Mouse (Mus musculus): ENCODE data around the gene Maff. TPM values are rescaled to one million over a fixed set of nuclear protein-coding genes. Genes with fewer than 3 reads are reported as not detected.
A peak's percentile ranks its signal among the peaks of the same experiment; 100 is the strongest.

The Maff gene
- polyA plus RNA-seq (2014; fragmentation: Nextera tagmentation; extraction: Ambion mirVana): 1.0 and 2.3 TPM in 2 replicates

GRCm38 (mm10) chr15:79346051-79346793 lies at the start of gene Maff:
Maff (plus strand) TSS chr15:79346621.
- Histone ChIP-seq H3K4me3 (ENCODE audit: low read depth, low read length) (peak within 1 kb of the TSS; percentile 76), H3K4me1 (ENCODE audit: control insufficient read depth, insufficient read depth, low read length) (peaks cover 5% of the 10 kb centered on the region; the same call in 1 of the 2 replicates), H3K9ac (ENCODE audit: low read length) (peak within 1 kb of the TSS; percentile 73), H3K4me2 (peak within 1 kb of the TSS; percentile 99), H3K9me3 (ENCODE audit: control insufficient read depth, low read length) (no peaks in the 10 kb centered on the region), H3K27me3 (ENCODE audit: control insufficient read depth, insufficient read depth, low read length) (peaks cover 6% of the 10 kb centered on the region), H3K36me3 (ENCODE audit: control insufficient read depth, insufficient read depth, low read length) (no peaks in the 10 kb centered on the region), H3K27ac (ENCODE audit: low read depth, low read length) (no peak within 1 kb of the TSS; the same call in 1 of the 2 replicates)
- ATAC-seq (ENCODE audit: low FRiP score) (no peak), DNase-seq (ENCODE audit: low spot score, missing footprints) (no peak)
- WGBS: 49% methylated on average over 8 of the region's 8 CpGs

GRCm38 (mm10) chr15:79298553-79298952 lies 47.9 kb upstream of the Maff start:
- DNase-seq (ENCODE audit: low spot score, missing footprints) (no peak), ATAC-seq (ENCODE audit: low FRiP score) (no peak)
- Histone ChIP-seq H3K27me3 (ENCODE audit: control insufficient read depth, insufficient read depth, low read length) (no peaks in the 10 kb centered on the region), H3K36me3 (ENCODE audit: control insufficient read depth, insufficient read depth, low read length) (no peaks in the 10 kb centered on the region), H3K4me2 (no peak overlapping the region), H3K9me3 (ENCODE audit: control insufficient read depth, low read length) (no peaks in the 10 kb centered on the region), H3K9ac (ENCODE audit: low read length) (no peak overlapping the region), H3K4me3 (ENCODE audit: low read depth, low read length) (no peak overlapping the region), H3K4me1 (ENCODE audit: control insufficient read depth, insufficient read depth, low read length) (no peaks in the 10 kb centered on the region), H3K27ac (ENCODE audit: low read depth, low read length) (no peak overlapping the region)
- WGBS: 87% methylated on average over 6 of the region's 6 CpGs

GRCm38 (mm10) chr15:79299563-79300155 lies 46.8 kb upstream of the Maff start:
- Histone ChIP-seq H3K4me2 (no peak overlapping the region), H3K27ac (ENCODE audit: low read depth, low read length) (no peak overlapping the region), H3K4me3 (ENCODE audit: low read depth, low read length) (no peak overlapping the region), H3K27me3 (ENCODE audit: control insufficient read depth, insufficient read depth, low read length) (no peaks in the 10 kb centered on the region), H3K9me3 (ENCODE audit: control insufficient read depth, low read length) (no peaks in the 10 kb centered on the region), H3K4me1 (ENCODE audit: control insufficient read depth, insufficient read depth, low read length) (no peaks in the 10 kb centered on the region), H3K36me3 (ENCODE audit: control insufficient read depth, insufficient read depth, low read length) (no peaks in the 10 kb centered on the region), H3K9ac (ENCODE audit: low read length) (no peak overlapping the region)
- 85% methylated on average over 2 of the region's 2 CpGs for WGBS
- ATAC-seq (ENCODE audit: low FRiP score) (no peak), DNase-seq (ENCODE audit: low spot score, missing footprints) (no peak)

- WGBS: 78% methylated on average over 8 of the region's 8 CpGs
- Histone ChIP-seq H3K4me3 (ENCODE audit: low read depth, low read length) (no peak overlapping the region), H3K4me1 (ENCODE audit: control insufficient read depth, insufficient read depth, low read length) (no peaks in the 10 kb centered on the region), H3K4me2 (no peak overlapping the region), H3K36me3 (ENCODE audit: control insufficient read depth, insufficient read depth, low read length) (no peaks in the 10 kb centered on the region), H3K9me3 (ENCODE audit: control insufficient read depth, low read length) (no peaks in the 10 kb centered on the region), H3K9ac (ENCODE audit: low read length) (no peak overlapping the region), H3K27ac (ENCODE audit: low read depth, low read length) (no peak overlapping the region), H3K27me3 (ENCODE audit: control insufficient read depth, insufficient read depth, low read length) (no peaks in the 10 kb centered on the region)
- DNase-seq (ENCODE audit: low spot score, missing footprints) (no peak), ATAC-seq (ENCODE audit: low FRiP score) (no peak)
These were observed 42.7 kb upstream of the Maff start for GRCm38 (mm10) chr15:79303725-79304124.

- no peak for ATAC-seq (ENCODE audit: low FRiP score)
- H3K4me2 ChIP-seq: no peak overlapping the region
- no peak overlapping the region for H3K9ac ChIP-seq (ENCODE audit: low read length)
- H3K27ac ChIP-seq (ENCODE audit: low read depth, low read length): no peak overlapping the region
- DNase-seq (ENCODE audit: low spot score, missing footprints): no peak
- H3K9me3 ChIP-seq (ENCODE audit: control insufficient read depth, low read length): no peaks in the 10 kb centered on the region
- H3K27me3 ChIP-seq (ENCODE audit: control insufficient read depth, insufficient read depth, low read length): no peaks in the 10 kb centered on the region
- no peaks in the 10 kb centered on the region for H3K36me3 ChIP-seq (ENCODE audit: control insufficient read depth, insufficient read depth, low read length)
- WGBS: 67% methylated on average over 4 of the region's 5 CpGs
- H3K4me1 ChIP-seq (ENCODE audit: control insufficient read depth, insufficient read depth, low read length): no peaks in the 10 kb centered on the region
- H3K4me3 ChIP-seq (ENCODE audit: low read depth, low read length): no peak overlapping the region
These were observed 41.6 kb upstream of the Maff start for GRCm38 (mm10) chr15:79304832-79305231.

GRCm38 (mm10) chr15:79306043-79306637 lies 40.3 kb upstream of the Maff start:
- WGBS: 78% methylated on average over 23 of the region's 23 CpGs
- Histone ChIP-seq H3K4me3 (ENCODE audit: low read depth, low read length) (no peak overlapping the region), H3K4me1 (ENCODE audit: control insufficient read depth, insufficient read depth, low read length) (no peaks in the 10 kb centered on the region), H3K9me3 (ENCODE audit: control insufficient read depth, low read length) (no peaks in the 10 kb centered on the region), H3K27me3 (ENCODE audit: control insufficient read depth, insufficient read depth, low read length) (no peaks in the 10 kb centered on the region), H3K9ac (ENCODE audit: low read length) (no peak overlapping the region), H3K27ac (ENCODE audit: low read depth, low read length) (no peak overlapping the region), H3K36me3 (ENCODE audit: control insufficient read depth, insufficient read depth, low read length) (no peaks in the 10 kb centered on the region), H3K4me2 (no peak overlapping the region)
- DNase-seq (ENCODE audit: low spot score, missing footprints) (no peak), ATAC-seq (ENCODE audit: low FRiP score) (no peak)

- DNase-seq (ENCODE audit: low spot score, missing footprints) (peak; percentile 53), ATAC-seq (ENCODE audit: low FRiP score) (no peak)
- no peaks in the 10 kb centered on the region for H3K4me1 ChIP-seq (ENCODE audit: control insufficient read depth, insufficient read depth, low read length)
- H3K27ac ChIP-seq (ENCODE audit: low read depth, low read length): no peak overlapping the region
- H3K4me3 ChIP-seq (ENCODE audit: low read depth, low read length): no peak overlapping the region
- no peaks in the 10 kb centered on the region for H3K36me3 ChIP-seq (ENCODE audit: control insufficient read depth, insufficient read depth, low read length)
- no peak overlapping the region for H3K4me2 ChIP-seq
- H3K9ac ChIP-seq (ENCODE audit: low read length): no peak overlapping the region
- H3K27me3 ChIP-seq (ENCODE audit: control insufficient read depth, insufficient read depth, low read length): no peaks in the 10 kb centered on the region
- H3K9me3 ChIP-seq (ENCODE audit: control insufficient read depth, low read length): no peaks in the 10 kb centered on the region
- WGBS: 73% methylated on average over 4 of the region's 4 CpGs
These were observed 38.6 kb upstream of the Maff start for GRCm38 (mm10) chr15:79307861-79308260.

GRCm38 (mm10) chr15:79313848-79314369 lies 32.5 kb upstream of the Maff start:
- Histone ChIP-seq H3K27me3 (ENCODE audit: control insufficient read depth, insufficient read depth, low read length) (no peaks in the 10 kb centered on the region), H3K9me3 (ENCODE audit: control insufficient read depth, low read length) (no peaks in the 10 kb centered on the region), H3K4me2 (no peak overlapping the region), H3K9ac (ENCODE audit: low read length) (no peak overlapping the region), H3K4me1 (ENCODE audit: control insufficient read depth, insufficient read depth, low read length) (no peaks in the 10 kb centered on the region), H3K36me3 (ENCODE audit: control insufficient read depth, insufficient read depth, low read length) (no peaks in the 10 kb centered on the region), H3K27ac (ENCODE audit: low read depth, low read length) (no peak overlapping the region), H3K4me3 (ENCODE audit: low read depth, low read length) (no peak overlapping the region)
- ATAC-seq (ENCODE audit: low FRiP score) (no peak), DNase-seq (ENCODE audit: low spot score, missing footprints) (peak; percentile 81)
- 82% methylated on average over 8 of the region's 8 CpGs for WGBS

- DNase-seq (ENCODE audit: low spot score, missing footprints) (no peak), ATAC-seq (ENCODE audit: low FRiP score) (no peak)
- H3K36me3 ChIP-seq (ENCODE audit: control insufficient read depth, insufficient read depth, low read length): no peaks in the 10 kb centered on the region
- no peak overlapping the region for H3K4me2 ChIP-seq
- H3K9me3 ChIP-seq (ENCODE audit: control insufficient read depth, low read length): no peaks in the 10 kb centered on the region
- no peak overlapping the region for H3K9ac ChIP-seq (ENCODE audit: low read length)
- no peak overlapping the region for H3K4me3 ChIP-seq (ENCODE audit: low read depth, low read length)
- H3K27me3 ChIP-seq (ENCODE audit: control insufficient read depth, insufficient read depth, low read length): no peaks in the 10 kb centered on the region
- 78% methylated on average over 5 of the region's 5 CpGs for WGBS
- peaks cover 6% of the 10 kb centered on the region for H3K4me1 ChIP-seq (ENCODE audit: control insufficient read depth, insufficient read depth, low read length)
- H3K27ac ChIP-seq (ENCODE audit: low read depth, low read length): no peak overlapping the region
These were observed 24.7 kb upstream of the Maff start for GRCm38 (mm10) chr15:79321733-79322190.
